Mouse (Mus musculus): ENCODE data around the gene Tspan18. TPM values are rescaled to one million over a fixed set of nuclear protein-coding genes. Genes with fewer than 3 reads are reported as not detected.

The Tspan18 gene
- total RNA-seq, 2 experiments from 2014 or later: 39.1 to 40.2 TPM

GRCm38 (mm10) chr2:93203682-93204081 is 130.6 kb downstream of the Tspan18 start:
- peak; percentile 80 for TF ChIP-seq CTCF (conservative IDR thresholded peaks at IDR 0.05)
- H3K27ac ChIP-seq: no peak overlapping the region; the same call in 1 of the 2 replicates
- H3K4me3 ChIP-seq: no peak overlapping the region
- DNase-seq (ENCODE audit: low spot score in 2 of 2): peak in 1 of 2 experiments; percentile 71

- no peak for DNase-seq (ENCODE audit: low spot score in 2 of 2)
- no peak overlapping the region for H3K27ac ChIP-seq
- no peak for TF ChIP-seq CTCF (conservative IDR thresholded peaks at IDR 0.05)
- H3K4me3 ChIP-seq: no peak overlapping the region
These were observed 131.5 kb downstream of the Tspan18 start for GRCm38 (mm10) chr2:93202782-93203181.

- no peak for TF ChIP-seq CTCF (conservative IDR thresholded peaks at IDR 0.05)
These were observed 132.3 kb downstream of the Tspan18 start for GRCm38 (mm10) chr2:93201997-93202396.

GRCm38 (mm10) chr2:93200681-93201340 is 133.5 kb downstream of the Tspan18 start:
- Histone ChIP-seq H3K27ac (no peak overlapping the region), H3K4me3 (no peak overlapping the region)
- no peak for DNase-seq (ENCODE audit: low spot score in 2 of 2)
- TF ChIP-seq CTCF (conservative IDR thresholded peaks at IDR 0.05): no peak

More at GRCm38 (mm10) chr2:93201997-93202396, 132.3 kb downstream of the Tspan18 start:
- no peak for DNase-seq (ENCODE audit: low spot score in 2 of 2)
- Histone ChIP-seq H3K4me3 (no peak overlapping the region), H3K27ac (no peak overlapping the region)

DNA sequence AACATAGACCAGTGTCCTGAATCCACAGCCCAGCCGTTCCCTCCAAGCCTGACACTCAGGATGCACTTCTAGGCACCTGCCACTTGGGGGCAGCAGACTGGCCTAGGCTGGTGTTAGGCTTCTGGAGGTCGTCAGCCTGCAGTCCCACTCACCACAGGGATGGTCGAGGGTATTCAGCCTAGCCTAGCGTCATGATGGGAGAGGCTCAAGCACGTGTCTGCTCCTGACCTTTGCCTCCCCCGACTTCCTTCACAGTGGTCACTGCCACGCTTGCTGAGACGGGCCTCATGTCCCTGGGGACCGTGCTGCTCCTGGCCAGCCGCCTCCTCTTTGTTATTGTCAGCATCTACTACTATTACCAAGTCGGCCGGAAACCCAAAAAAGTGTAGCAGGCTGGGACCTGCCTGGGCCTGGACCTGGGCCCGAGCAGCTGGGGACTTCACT is 134.8 kb downstream of the Tspan18 start:
- Histone ChIP-seq H3K27ac (no peak overlapping the region), H3K4me3 (no peak overlapping the region)
- DNase-seq (ENCODE audit: low spot score in 2 of 2): peak; percentile 54 to 63
- TF ChIP-seq CTCF (conservative IDR thresholded peaks at IDR 0.05): peak; percentile 78

GRCm38 (mm10) chr2:93198846-93199245 is 135.5 kb downstream of the Tspan18 start:
- Histone ChIP-seq H3K27ac (no peak overlapping the region), H3K4me3 (no peak overlapping the region)
- peak; percentile 86 to 97 for DNase-seq (ENCODE audit: low spot score in 2 of 2)
- TF ChIP-seq CTCF (conservative IDR thresholded peaks at IDR 0.05): peak; percentile 84

DNA sequence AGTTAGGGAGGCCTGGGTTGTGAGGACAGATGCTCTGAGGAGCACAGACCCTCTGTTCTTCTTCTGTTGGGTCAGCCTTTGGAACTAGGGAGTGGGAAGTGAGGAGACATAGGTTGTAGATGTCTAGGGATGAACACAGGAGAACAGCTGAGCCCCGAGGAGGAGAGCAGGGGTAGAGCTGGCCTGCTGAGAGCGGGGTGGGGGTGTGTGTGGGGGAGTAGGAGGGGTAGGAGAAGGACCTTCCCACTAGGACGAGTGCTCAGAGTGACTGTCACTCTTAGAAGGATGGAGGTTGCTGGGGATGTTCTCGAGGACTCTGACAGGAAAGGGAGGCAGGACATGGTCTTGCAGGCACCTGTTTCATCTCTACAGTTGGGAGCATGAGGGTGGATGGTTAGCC is 140.5 kb downstream of the Tspan18 start:
- Histone ChIP-seq H3K4me3 (no peak overlapping the region), H3K27ac (no peak overlapping the region)
- DNase-seq (ENCODE audit: low spot score in 2 of 2): no peak
- TF ChIP-seq CTCF (conservative IDR thresholded peaks at IDR 0.05): no peak

DNA sequence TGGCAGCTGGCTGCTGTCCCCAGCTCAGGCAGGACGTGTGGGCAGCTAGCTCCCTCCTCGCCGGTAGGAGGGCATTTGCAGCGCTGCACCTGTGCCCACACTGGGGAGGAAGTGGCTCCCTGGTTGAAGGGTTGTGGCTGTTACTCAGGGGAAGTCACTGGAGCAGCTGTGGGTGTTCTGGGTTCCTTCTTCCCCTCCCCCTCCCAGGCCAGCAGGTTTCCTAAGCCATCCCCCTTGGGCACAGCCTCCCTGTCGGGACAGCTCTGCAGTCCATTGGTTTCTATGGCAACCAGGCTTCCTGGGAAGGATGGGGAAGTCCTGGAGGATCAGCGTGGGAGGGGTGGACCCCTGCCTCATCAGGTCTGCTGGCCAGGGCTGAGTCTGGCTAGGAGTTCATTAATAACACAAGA is 141.6 kb downstream of the Tspan18 start:
- DNase-seq (ENCODE audit: low spot score in 2 of 2): no peak
- H3K27ac ChIP-seq: no peak overlapping the region
- no peak for TF ChIP-seq CTCF (conservative IDR thresholded peaks at IDR 0.05)
- no peak overlapping the region for H3K4me3 ChIP-seq

DNA sequence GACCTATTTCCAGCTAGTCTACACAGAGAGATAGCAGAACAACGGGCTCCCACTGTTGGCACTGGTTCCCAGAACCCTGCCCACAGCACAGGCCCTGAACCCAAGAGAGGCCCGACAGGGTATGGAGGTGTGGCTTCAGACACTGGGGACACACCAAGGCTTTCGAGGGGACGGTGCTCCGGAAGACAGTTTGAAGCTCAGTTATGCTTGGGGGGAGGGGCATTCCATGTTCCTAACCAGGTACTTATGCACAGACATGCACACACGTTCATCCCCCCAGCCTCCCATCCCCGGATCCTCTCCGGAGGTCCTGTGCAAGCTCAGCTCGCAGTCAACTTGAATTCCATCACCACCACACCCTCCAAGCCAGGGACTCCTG is 142.1 kb downstream of the Tspan18 start:
- H3K27ac ChIP-seq: no peak overlapping the region
- TF ChIP-seq CTCF (conservative IDR thresholded peaks at IDR 0.05): no peak

DNA sequence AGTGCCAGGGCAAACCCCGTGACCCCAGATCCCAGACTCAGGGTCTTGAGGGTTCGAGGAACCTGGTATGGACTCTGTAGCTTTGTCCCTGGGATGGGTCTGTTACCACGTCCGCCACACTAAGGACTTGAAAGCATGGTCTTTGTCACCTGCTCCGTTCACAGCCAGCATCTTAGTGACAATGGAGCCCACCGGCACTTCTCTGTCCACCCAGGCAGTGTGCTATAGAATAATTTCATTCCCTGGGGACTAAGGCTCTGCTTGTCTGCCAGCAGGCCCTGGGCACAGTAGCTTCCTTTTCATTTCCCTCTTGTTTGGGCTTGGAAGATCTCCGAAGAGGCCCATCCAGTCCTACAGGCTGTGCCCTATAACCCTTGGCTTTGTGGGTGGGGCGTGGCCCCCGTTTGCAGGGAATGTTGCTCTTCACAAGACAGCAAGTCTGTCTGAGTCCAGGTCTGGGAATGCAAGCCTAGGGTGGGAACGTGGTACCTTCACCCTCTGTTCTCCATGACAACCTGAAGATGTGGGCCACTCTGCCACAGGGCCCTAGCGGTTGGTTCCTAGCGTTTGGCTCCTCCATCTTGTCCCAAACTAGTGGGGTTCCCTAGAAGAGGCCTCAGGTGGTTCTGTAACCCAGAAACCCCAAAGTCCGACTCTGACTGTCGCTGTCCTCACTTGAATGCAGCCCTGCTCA is 142.7 kb downstream of the Tspan18 start:
- no peak for TF ChIP-seq CTCF (conservative IDR thresholded peaks at IDR 0.05)
- H3K27ac ChIP-seq: no peak overlapping the region
- no peak overlapping the region for H3K4me3 ChIP-seq
- no peak for DNase-seq (ENCODE audit: low spot score in 2 of 2)

More for the DNA sequence above, 142.1 kb downstream of the Tspan18 start:
- H3K4me3 ChIP-seq: no peak overlapping the region
- DNase-seq (ENCODE audit: low spot score in 2 of 2): no peak

GRCm38 (mm10) chr2:93190771-93191487 is 143.4 kb downstream of the Tspan18 start:
- Histone ChIP-seq H3K4me3 (no peak overlapping the region), H3K27ac (no peak overlapping the region)
- no peak for DNase-seq (ENCODE audit: low spot score in 2 of 2)
- no peak for TF ChIP-seq CTCF (conservative IDR thresholded peaks at IDR 0.05)

DNA sequence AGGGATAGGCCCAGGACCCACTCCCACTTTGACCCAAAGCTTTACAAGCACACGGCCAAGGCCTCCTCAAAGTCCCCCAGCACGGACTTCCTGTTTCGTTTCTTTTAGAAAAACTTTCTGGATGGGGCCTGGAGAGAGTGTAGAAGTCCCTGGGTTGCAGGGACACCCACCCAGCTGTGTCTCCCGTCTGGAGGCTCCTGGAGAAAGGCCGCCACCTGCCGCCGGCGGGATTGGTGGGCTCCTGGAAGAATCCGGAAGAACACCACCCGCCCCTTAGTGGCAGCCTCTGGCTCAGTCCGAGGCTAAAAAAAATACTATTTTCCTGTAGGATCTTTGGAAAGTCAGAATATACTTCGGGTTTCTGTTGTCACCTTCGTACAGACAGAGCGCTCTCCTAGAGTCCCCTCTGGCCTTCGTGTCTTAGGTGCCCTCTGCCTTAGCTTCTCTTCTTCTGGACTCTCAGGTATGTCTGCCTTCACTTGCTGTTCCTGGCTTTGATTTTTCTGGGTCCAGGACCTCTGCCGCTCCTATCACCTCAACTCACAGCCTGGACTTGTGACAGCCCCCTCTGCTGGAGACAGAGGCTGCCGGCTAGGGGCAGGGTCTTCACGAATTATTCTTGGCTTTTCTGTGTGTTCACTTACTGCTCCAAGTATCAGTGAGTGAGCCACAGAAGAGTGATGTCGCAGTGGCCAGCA is 145.4 kb downstream of the Tspan18 start:
- TF ChIP-seq CTCF (conservative IDR thresholded peaks at IDR 0.05): peak; percentile 68
- peak overlapping the region; percentile 88 for H3K27ac ChIP-seq
- DNase-seq (ENCODE audit: low spot score in 2 of 2): peak in 1 of 2 experiments; percentile 45
- H3K4me3 ChIP-seq: peak overlapping the region; percentile 86

All from layer of hippocampus, adult 2 months (tissue).